Mouse (Mus musculus): ENCODE measurements around the gene Zfp385b. TPM values are rescaled to one million over a fixed set of nuclear protein-coding genes. Genes with fewer than 3 reads are reported as not detected.

Gene Zfp385b
- total and polyA plus RNA-seq, 3 experiments, result not detected

GRCm38 (mm10) chr2:77777047-77777686 lies 42.3 kb downstream of the Zfp385b start:
- no peaks in the 10 kb centered on the region for H3K27me3 ChIP-seq (replicated peaks)
- peaks cover 38% of the 10 kb centered on the region for H3K9me3 ChIP-seq (replicated peaks; ENCODE audit: low read length)
- no peak overlapping the region for H3K4me3 ChIP-seq (replicated peaks in 1 of 3; ENCODE audit: low read depth in 2 of 3, low read length in 2 of 3, poor library complexity in 1 of 3)
- in situ Hi-C loops (cut with MboI; ENCODE audit: low pct_ligation_motif_present, low pct_unique_long_range_greater_than_20kb, low sequenced_read_pairs) (no loop called here), dilution Hi-C loops (cut with MboI; ENCODE audit: extremely low pct_ligation_motif_present, extremely low pct_unique_long_range_greater_than_20kb, low sequenced_read_pairs) (no loop called here)
- DNase-seq (ENCODE audit: extremely low read depth), result no peak
- no peak overlapping the region for H3K9ac ChIP-seq (ENCODE audit: insufficient read depth, low read depth)
- no peak overlapping the region for H3K27ac ChIP-seq (ENCODE audit: insufficient read depth, low read depth)
- no peaks in the 10 kb centered on the region for H3K4me1 ChIP-seq (ENCODE audit: control insufficient read depth in 1 of 2, insufficient read depth in 2 of 2)
- TF ChIP-seq SMC3 (IDR thresholded peaks at IDR 0.05; ENCODE audit: low read depth, low read length) (no peak), POLR2AphosphoS2 (IDR thresholded peaks at IDR 0.05; ENCODE audit: low read depth, low read length) (no peak)
- no peaks in the 10 kb centered on the region for H3K36me3 ChIP-seq (replicated peaks in 1 of 2; ENCODE audit: control insufficient read depth in 1 of 2, insufficient read depth in 1 of 2, low read length in 1 of 2)
- H3K4me2 ChIP-seq (ENCODE audit: insufficient read depth, low read depth, poor library complexity, severe bottlenecking), result no peak overlapping the region
- H3K79me2 ChIP-seq (replicated peaks; ENCODE audit: control insufficient read depth, extremely low read depth, insufficient read depth, poor library complexity, severe bottlenecking), result no peaks in the 10 kb centered on the region

- Histone ChIP-seq H3K27me3 (replicated peaks) (no peaks in the 10 kb centered on the region), H3K27ac (ENCODE audit: insufficient read depth, low read depth) (no peak overlapping the region), H3K9me3 (replicated peaks; ENCODE audit: low read length) (peaks cover 47% of the 10 kb centered on the region), H3K79me2 (replicated peaks; ENCODE audit: control insufficient read depth, extremely low read depth, insufficient read depth, poor library complexity, severe bottlenecking) (no peaks in the 10 kb centered on the region), H3K9ac (ENCODE audit: insufficient read depth, low read depth) (no peak overlapping the region), H3K36me3 (replicated peaks in 1 of 2; ENCODE audit: control insufficient read depth in 1 of 2, insufficient read depth in 1 of 2, low read length in 1 of 2) (no peaks in the 10 kb centered on the region), H3K4me2 (ENCODE audit: insufficient read depth, low read depth, poor library complexity, severe bottlenecking) (no peak overlapping the region), H3K4me3 (replicated peaks in 1 of 3; ENCODE audit: low read depth in 2 of 3, low read length in 2 of 3, poor library complexity in 1 of 3) (no peak overlapping the region), H3K4me1 (ENCODE audit: control insufficient read depth in 1 of 2, insufficient read depth in 2 of 2) (no peaks in the 10 kb centered on the region)
- in situ Hi-C loops (cut with MboI; ENCODE audit: low pct_ligation_motif_present, low pct_unique_long_range_greater_than_20kb, low sequenced_read_pairs) (no loop called here), dilution Hi-C loops (cut with MboI; ENCODE audit: extremely low pct_ligation_motif_present, extremely low pct_unique_long_range_greater_than_20kb, low sequenced_read_pairs) (no loop called here)
- no peak for DNase-seq (ENCODE audit: extremely low read depth)
- TF ChIP-seq ZKSCAN1 (IDR thresholded peaks at IDR 0.05; ENCODE audit: borderline replicate concordance, low read depth, low read length), result no peak
- no peak for TF ChIP-seq IRF4 (IDR thresholded peaks at IDR 0.05; ENCODE audit: low read depth, low read length)
- no peak for TF ChIP-seq CHD1 (IDR thresholded peaks at IDR 0.05; ENCODE audit: low read depth, low read length)
- no peak for TF ChIP-seq CHD2 (IDR thresholded peaks at IDR 0.05; ENCODE audit: low read length)
- TF ChIP-seq ZNF384 (IDR thresholded peaks at IDR 0.05; ENCODE audit: low read depth, low read length), result no peak
- no peak for TF ChIP-seq NRF1 (IDR thresholded peaks at IDR 0.05; ENCODE audit: low read depth, low read length)
- TF ChIP-seq BHLHE40 (IDR thresholded peaks at IDR 0.05; ENCODE audit: low read depth, low read length), result no peak
- TF ChIP-seq UBTF (IDR thresholded peaks at IDR 0.05; ENCODE audit: low read depth, low read length), result no peak
- no peak for TF ChIP-seq JUN (IDR thresholded peaks at IDR 0.05; ENCODE audit: insufficient read depth, low read depth, low read length)
- TF ChIP-seq JUND (conservative IDR thresholded peaks at IDR 0.05; ENCODE audit: low read depth, low read length), result no peak
- no peak for TF ChIP-seq MYC (IDR thresholded peaks at IDR 0.05; ENCODE audit: low read depth, low read length)
- no peak for TF ChIP-seq MAFK (IDR thresholded peaks at IDR 0.05; ENCODE audit: insufficient replicate concordance, low read length)
- TF ChIP-seq USF2 (conservative IDR thresholded peaks at IDR 0.05; ENCODE audit: low read depth, low read length), result no peak
- no peak for TF ChIP-seq ELF1 (IDR thresholded peaks at IDR 0.05; ENCODE audit: low read depth, low read length)
- no peak for TF ChIP-seq USF1 (IDR thresholded peaks at IDR 0.05; ENCODE audit: low read depth, low read length)
- no peak for TF ChIP-seq PAX5 (IDR thresholded peaks at IDR 0.05; ENCODE audit: low read length)
- TF ChIP-seq ZC3H11A (IDR thresholded peaks at IDR 0.05; ENCODE audit: low read depth, low read length), result no peak
- TF ChIP-seq RAD21 (IDR thresholded peaks at IDR 0.05; ENCODE audit: low read depth, low read length), result no peak
- TF ChIP-seq EP300 (IDR thresholded peaks at IDR 0.05; ENCODE audit: low read length), result no peak
- TF ChIP-seq POLR2A (IDR thresholded peaks at IDR 0.05; ENCODE audit: low read depth, low read length), result no peak
These were observed 44.1 kb downstream of the Zfp385b start for GRCm38 (mm10) chr2:77775247-77775880.

Measured in CH12.LX (cell line).